14 mouse cellular contexts compared by ENCODE assay signal in genomic region chr10:111543106-111543505, GRCm38 (mm10). TPM values are rescaled to one million over a fixed set of nuclear protein-coding genes. Genes with fewer than 3 reads are reported as not detected.
DNase-seq lines count a peak whose midpoint lies in the region; ATAC-seq and TF ChIP-seq lines count a peak whose summit lies in the region.
"Had no signal": no experiment of that assay in that cellular context is flagged by ENCODE, and none has a peak within 500 bp of the region (broad histone marks: within the 10 kb centered on the region; RNA-seq: fewer than 3 reads in every experiment).

No protein-coding gene starts in this region.

- H3ac ChIP-seq in myocyte (ENCODE audit: control insufficient read depth, insufficient read length) = no peak overlapping the region

- H3K4me1 ChIP-seq in intestine, embryonic 14.5 days (replicated peaks; ENCODE audit: control insufficient read depth, insufficient read depth, low read length) = peaks cover 27% of the 10 kb centered on the region
- H3K4me1 ChIP-seq in intestine, postnatal 0 days (replicated peaks; ENCODE audit: control insufficient read depth, insufficient read depth, low read length) = peaks cover 13% of the 10 kb centered on the region
- peaks cover 43% of the 10 kb centered on the region for H3K4me1 ChIP-seq in lung, embryonic 15.5 days
- peaks cover 8% of the 10 kb centered on the region for H3K4me1 ChIP-seq in lung, adult 2 months (ENCODE audit: control insufficient read depth, insufficient read depth, low read length)
- H3K4me1 ChIP-seq in embryonic facial prominence, embryonic 10.5 days = peaks cover 63% of the 10 kb centered on the region

- H3K4me2 ChIP-seq in intestine, embryonic 14.5 days (ENCODE audit: low read length) = no peak overlapping the region
- H3K4me2 ChIP-seq in intestine, postnatal 0 days (replicated peaks; ENCODE audit: low read depth) = no peak overlapping the region
- no peak overlapping the region for H3K4me2 ChIP-seq in lung, embryonic 15.5 days
- peak overlapping the region; percentile 79 for H3K4me2 ChIP-seq in myocyte (ENCODE audit: low read depth)
- H3K4me2 ChIP-seq: forebrain, embryonic 15.5 days; heart, embryonic 11.5 days had no signal

- no peaks in the 10 kb centered on the region for H3K9me3 ChIP-seq in intestine, embryonic 14.5 days (ENCODE audit: control insufficient read depth, low read length)
- no peaks in the 10 kb centered on the region for H3K9me3 ChIP-seq in intestine, postnatal 0 days (ENCODE audit: control insufficient read depth)
- H3K9me3 ChIP-seq in lung, embryonic 15.5 days = no peaks in the 10 kb centered on the region
- H3K9me3 ChIP-seq in embryonic facial prominence, embryonic 10.5 days = no peaks in the 10 kb centered on the region
- H3K9me3 ChIP-seq: forebrain, embryonic 15.5 days had no signal

- TF ChIP-seq CTCF in intestine, postnatal 0 days (IDR thresholded peaks at IDR 0.05; ENCODE audit: low read depth) = no peak
- TF ChIP-seq CTCF in lung, adult 2 months (IDR thresholded peaks at IDR 0.05; ENCODE audit: insufficient read depth, low read length) = no peak

- no peaks in the 10 kb centered on the region for H3K36me3 ChIP-seq in intestine, embryonic 14.5 days (ENCODE audit: control insufficient read depth, insufficient read depth, low read length)
- H3K36me3 ChIP-seq in intestine, postnatal 0 days (ENCODE audit: control insufficient read depth, insufficient read depth) = no peaks in the 10 kb centered on the region
- no peaks in the 10 kb centered on the region for H3K36me3 ChIP-seq in lung, embryonic 15.5 days
- H3K36me3 ChIP-seq in embryonic facial prominence, embryonic 10.5 days (replicated peaks) = no peaks in the 10 kb centered on the region
- no peaks in the 10 kb centered on the region for H3K36me3 ChIP-seq in myocyte (ENCODE audit: control insufficient read depth, insufficient read depth)
- H3K36me3 ChIP-seq: forebrain, embryonic 15.5 days had no signal

- ATAC-seq in intestine, embryonic 14.5 days (replicated peaks; ENCODE audit: low FRiP score, low TSS enrichment, low read depth) = no peak
- no peak for ATAC-seq in intestine, postnatal 0 days
- ATAC-seq in lung, embryonic 15.5 days (ENCODE audit: borderline replicate concordance, extremely low read depth, low FRiP score, low TSS enrichment) = no peak
- ATAC-seq: CD4-positive, CD25-positive, alpha-beta regulatory T cell, adult 4 months had no signal

- DNase-seq in intestine, embryonic 14.5 days (ENCODE audit: low spot score) = no peak
- DNase-seq in lung, adult 2 months = no peak
- no peak for DNase-seq in embryonic facial prominence, embryonic 10.5 days (ENCODE audit: low spot score)
- DNase-seq in cerebellum, adult 11 months = no peak
- DNase-seq: adrenal gland, adult 2 months; cerebellum, adult 8-10 months; heart, postnatal 4 days; lung, postnatal 10 days had no signal

- H3K27ac ChIP-seq in intestine, embryonic 14.5 days (ENCODE audit: low read depth) = peak overlapping the region; percentile 35; the same call in 1 of the 2 replicates
- H3K27ac ChIP-seq in intestine, postnatal 0 days (ENCODE audit: low read depth, low read length) = no peak overlapping the region; the same call in 1 of the 2 replicates
- 0 out of 2 replicates have a peak overlapping the region, but pooled peaks have one; percentile 35 for H3K27ac ChIP-seq in lung, embryonic 15.5 days
- H3K27ac ChIP-seq in embryonic facial prominence, embryonic 10.5 days (replicated peaks) = peak overlapping the region; percentile 72; the same call in 1 of the 2 replicates
- H3K27ac ChIP-seq: forebrain, embryonic 15.5 days had no signal

- 84% methylated on average over 7 of the region's 7 CpGs for WGBS in intestine, embryonic 14.5 days
- 84% methylated on average over 7 of the region's 7 CpGs for WGBS in intestine, postnatal 0 days
- 82% methylated on average over 7 of the region's 7 CpGs for WGBS in lung, embryonic 15.5 days
- WGBS in lung, adult 2 months = 83% methylated on average over 7 of the region's 7 CpGs
- WGBS in embryonic facial prominence, embryonic 10.5 days = 87% methylated on average over 7 of the region's 7 CpGs

- no peaks in the 10 kb centered on the region for H3K27me3 ChIP-seq in intestine, embryonic 14.5 days (replicated peaks; ENCODE audit: control insufficient read depth, insufficient read depth, low read length)
- H3K27me3 ChIP-seq in intestine, postnatal 0 days (replicated peaks; ENCODE audit: control insufficient read depth, insufficient read depth, low read length) = no peaks in the 10 kb centered on the region
- H3K27me3 ChIP-seq in lung, embryonic 15.5 days = no peaks in the 10 kb centered on the region
- H3K27me3 ChIP-seq in embryonic facial prominence, embryonic 10.5 days (replicated peaks; ENCODE audit: low read depth, poor library complexity, severe bottlenecking) = no peaks in the 10 kb centered on the region
- no peaks in the 10 kb centered on the region for H3K27me3 ChIP-seq in myocyte (ENCODE audit: control insufficient read depth, insufficient read depth, insufficient read length)
- H3K27me3 ChIP-seq: forebrain, embryonic 15.5 days had no signal

- no peak overlapping the region for H3K4me3 ChIP-seq in intestine, embryonic 14.5 days (ENCODE audit: low read depth, low read length)
- H3K4me3 ChIP-seq in intestine, postnatal 0 days (ENCODE audit: low read depth, low read length) = no peak overlapping the region
- no peak overlapping the region for H3K4me3 ChIP-seq in lung, embryonic 15.5 days
- H3K4me3 ChIP-seq in lung, adult 2 months (replicated peaks; ENCODE audit: extremely low read depth, low read depth, low read length) = no peak overlapping the region
- H3K4me3 ChIP-seq in embryonic facial prominence, embryonic 10.5 days = no peak overlapping the region
- no peak overlapping the region for H3K4me3 ChIP-seq in myocyte
- H3K4me3 ChIP-seq: forebrain, embryonic 15.5 days had no signal

- no peak for TF ChIP-seq POLR2A in lung, adult 2 months (IDR thresholded peaks at IDR 0.05; ENCODE audit: borderline replicate concordance, extremely low read depth, low read depth, low read length)
- TF ChIP-seq POLR2A in myocyte (IDR thresholded peaks at IDR 0.05; ENCODE audit: insufficient read length, low read depth) = no peak

- no peaks in the 10 kb centered on the region for H3K79me2 ChIP-seq in myocyte (ENCODE audit: control insufficient read depth, insufficient read depth)

- no peak overlapping the region for H3K9ac ChIP-seq in intestine, embryonic 14.5 days (ENCODE audit: low read length)
- H3K9ac ChIP-seq in intestine, postnatal 0 days (ENCODE audit: low read depth, low read length) = no peak overlapping the region
- no peak overlapping the region for H3K9ac ChIP-seq in lung, embryonic 15.5 days
- H3K9ac ChIP-seq: forebrain, embryonic 15.5 days had no signal

TF ChIP-seq in myocyte, 11 proteins besides CTCF, POLR2A, EP300 and RAD21:
- no peak for TF ChIP-seq POLR2AphosphoS2 (IDR thresholded peaks at IDR 0.05; ENCODE audit: insufficient read length, low read depth)
- TF ChIP-seq REST (IDR thresholded peaks at IDR 0.05; ENCODE audit: insufficient read depth, insufficient read length) = no peak

RNA-seq across cellular contexts. Expression of gene Phlda1, which starts 37.0 kb away (rescaled TPM):
- polyA plus RNA-seq in intestine, embryonic 14.5 days (2014; fragmentation: Nextera tagmentation; extraction: Ambion mirVana) = 42.4 and 46.0 TPM in 2 replicates
- 21.0 and 21.4 TPM in 2 replicates for polyA plus RNA-seq in intestine, postnatal 0 days (2015; fragmentation: Nextera tagmentation; extraction: Ambion mirVana)
- polyA plus RNA-seq in lung, embryonic 15.5 days (2015; fragmentation: Nextera tagmentation; extraction: Ambion mirVana) = 113 and 116 TPM in 2 replicates
- 32.7 and 54.1 TPM in 2 replicates for polyA plus RNA-seq in lung, adult 2 months (2012; rRNA removed)
- polyA plus RNA-seq in embryonic facial prominence, embryonic 10.5 days (2016; fragmentation: Nextera tagmentation; extraction: Ambion mirVana) = 34.0 and 38.4 TPM in 2 replicates
- polyA plus RNA-seq in myocyte (2012; fragmentation: generic; extraction: Trizol) = 56.1 TPM
